Mouse (Mus musculus) T-helper 17 cell (primary cell): ENCODE results near the gene Hipk4.
"Not testable (repeated sequence)": the region's sequence is repeated elsewhere in the genome, so short reads cannot be mapped to it uniquely, and the experiment has no call there.

Experiments
- in situ Hi-C, 2 experiments: fragments of 300-600 bp; cut with MboI, MseI; formaldehyde crosslinking; loops; 1 replicate in 1 of 2; 2 replicates in 1 of 2; pipeline ENCODE4 v1.15.1; 2025; ENCODE audit warnings: high pct_unique_total_duplicates in 2 of 2

Gene Hipk4

DNA sequence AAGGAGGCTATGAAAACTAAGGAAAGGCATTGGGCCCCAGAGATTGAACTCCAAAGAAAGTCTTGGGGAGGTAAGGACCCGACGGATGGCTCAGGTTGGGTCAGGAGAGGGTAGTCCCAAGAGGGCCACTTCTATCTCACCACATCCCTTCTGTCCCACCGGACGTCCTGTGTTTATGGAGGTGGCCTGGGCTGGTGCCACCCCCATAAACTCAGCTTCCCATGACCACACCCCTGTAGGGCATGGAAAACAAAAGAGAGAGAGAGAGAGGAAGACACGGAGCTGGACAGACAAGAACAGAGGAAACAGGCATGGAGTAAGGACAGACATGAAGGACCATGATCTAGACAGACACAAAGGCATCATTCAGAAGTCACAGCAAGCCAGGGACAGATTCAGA lies 29.6 kb upstream of the Hipk4 start:
- in situ Hi-C loops, result no loop called here

DNA sequence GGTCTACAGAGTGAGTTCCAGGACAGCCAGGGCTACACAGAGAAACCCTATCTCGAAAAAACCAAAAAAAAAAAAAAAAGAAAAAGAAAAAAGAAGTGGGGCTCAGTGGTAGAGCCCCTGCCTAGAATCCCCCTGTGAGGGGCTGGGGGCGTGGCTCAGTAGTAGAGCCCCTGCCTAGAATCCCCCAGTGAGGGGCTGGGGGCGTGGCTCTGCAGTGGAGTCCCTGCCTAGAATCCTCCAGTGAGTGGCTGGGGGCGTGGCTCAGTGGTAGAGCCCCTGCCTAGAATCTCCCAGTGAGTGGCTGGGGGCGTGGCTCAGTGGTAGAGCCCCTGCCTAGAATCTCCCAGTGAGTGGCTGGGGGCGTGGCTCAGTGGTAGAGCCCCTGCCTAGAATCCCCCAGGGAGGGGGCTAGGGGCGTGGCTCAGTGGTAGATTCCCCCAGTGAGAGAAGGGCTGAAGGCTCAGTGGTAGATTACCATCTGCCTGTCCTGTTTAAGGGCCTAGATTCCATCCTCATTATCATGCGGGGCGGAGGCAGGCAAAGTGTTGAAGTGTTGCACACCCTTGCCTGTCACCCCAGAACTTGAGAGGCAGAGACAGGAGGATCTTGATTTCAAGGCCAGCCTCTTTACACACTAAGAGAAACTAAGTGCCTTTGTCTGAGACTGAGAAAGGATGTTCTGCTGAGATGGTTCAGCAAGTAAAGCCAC lies 28.3 kb upstream of the Hipk4 start:
- in situ Hi-C loops, result not testable (repeated sequence)

DNA sequence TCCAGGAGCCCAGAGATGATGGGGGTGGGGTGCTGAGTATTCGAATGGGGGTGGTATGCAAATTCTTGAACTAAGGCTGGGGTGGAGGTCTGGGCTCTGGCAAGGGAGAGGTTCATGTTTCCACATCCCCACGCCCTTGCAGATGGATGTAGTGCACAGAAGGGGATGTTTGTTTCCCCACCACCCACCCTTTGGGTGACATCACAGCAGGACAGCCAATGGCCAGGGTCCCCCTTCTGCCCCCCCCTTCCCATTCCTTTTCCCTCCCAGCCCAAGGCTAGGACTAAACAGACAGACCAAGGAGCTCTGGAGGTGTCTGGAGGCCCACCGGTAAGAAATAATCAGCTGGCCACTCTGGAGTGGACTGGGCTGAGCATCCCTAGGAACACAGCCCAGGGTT lies 24.0 kb upstream of the Hipk4 start, which contains the start of gene Prx:
Gene Prx, plus strand, starts transcription at position 289 of the 400 bp plus-strand sequence.
- in situ Hi-C loops, result no loop called here

DNA sequence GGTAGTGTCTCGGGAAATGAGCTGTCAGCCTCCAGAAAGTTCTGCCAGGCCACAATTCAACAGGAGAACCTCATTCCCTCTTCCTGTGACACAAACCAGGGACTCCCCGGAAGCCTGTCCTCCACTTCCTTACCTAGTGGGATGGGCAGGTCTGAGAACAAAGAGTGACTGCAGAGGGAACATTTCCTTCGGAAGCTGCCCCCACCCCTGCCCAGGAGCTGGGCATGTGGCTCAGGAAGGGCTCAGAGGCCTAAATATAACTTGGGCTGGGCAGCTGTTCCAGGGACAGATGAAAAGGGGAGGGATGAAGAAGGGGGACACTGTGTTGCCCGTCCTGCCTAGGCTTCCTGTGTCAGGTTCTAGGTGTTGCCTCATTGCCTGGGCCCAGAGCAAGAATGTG lies 21.4 kb upstream of the Hipk4 start:
- in situ Hi-C loops, result no loop called here

DNA sequence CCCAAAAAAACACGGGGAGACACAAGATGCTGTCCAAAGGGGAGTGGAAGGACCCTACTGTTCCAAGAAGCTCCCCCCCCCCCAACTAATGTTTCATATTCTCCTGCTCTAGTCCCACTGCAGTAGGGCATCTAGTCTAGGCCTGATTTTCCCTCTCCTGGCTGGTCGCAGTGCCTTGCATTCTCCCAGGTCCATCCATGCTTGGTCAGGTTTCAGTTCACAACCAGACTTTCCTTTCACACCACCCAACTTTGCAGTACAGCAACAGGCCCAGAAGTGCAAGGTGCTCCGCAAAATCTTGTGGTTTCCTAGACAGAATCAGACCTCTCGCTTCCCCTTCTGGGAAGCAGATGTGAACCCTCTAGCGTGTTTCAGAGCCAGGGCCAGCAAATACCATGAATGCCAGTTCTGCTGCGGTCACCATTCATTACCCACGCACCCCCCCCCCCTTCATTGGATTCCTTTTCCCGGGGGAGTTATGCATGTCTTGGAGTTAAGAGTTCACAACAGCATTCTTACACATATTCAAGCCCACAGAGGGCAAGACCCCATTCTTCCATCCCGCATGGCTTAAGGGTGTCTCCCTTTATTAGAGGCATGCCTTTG lies 16.2 kb upstream of the Hipk4 start:
- in situ Hi-C loops, result no loop called here

DNA sequence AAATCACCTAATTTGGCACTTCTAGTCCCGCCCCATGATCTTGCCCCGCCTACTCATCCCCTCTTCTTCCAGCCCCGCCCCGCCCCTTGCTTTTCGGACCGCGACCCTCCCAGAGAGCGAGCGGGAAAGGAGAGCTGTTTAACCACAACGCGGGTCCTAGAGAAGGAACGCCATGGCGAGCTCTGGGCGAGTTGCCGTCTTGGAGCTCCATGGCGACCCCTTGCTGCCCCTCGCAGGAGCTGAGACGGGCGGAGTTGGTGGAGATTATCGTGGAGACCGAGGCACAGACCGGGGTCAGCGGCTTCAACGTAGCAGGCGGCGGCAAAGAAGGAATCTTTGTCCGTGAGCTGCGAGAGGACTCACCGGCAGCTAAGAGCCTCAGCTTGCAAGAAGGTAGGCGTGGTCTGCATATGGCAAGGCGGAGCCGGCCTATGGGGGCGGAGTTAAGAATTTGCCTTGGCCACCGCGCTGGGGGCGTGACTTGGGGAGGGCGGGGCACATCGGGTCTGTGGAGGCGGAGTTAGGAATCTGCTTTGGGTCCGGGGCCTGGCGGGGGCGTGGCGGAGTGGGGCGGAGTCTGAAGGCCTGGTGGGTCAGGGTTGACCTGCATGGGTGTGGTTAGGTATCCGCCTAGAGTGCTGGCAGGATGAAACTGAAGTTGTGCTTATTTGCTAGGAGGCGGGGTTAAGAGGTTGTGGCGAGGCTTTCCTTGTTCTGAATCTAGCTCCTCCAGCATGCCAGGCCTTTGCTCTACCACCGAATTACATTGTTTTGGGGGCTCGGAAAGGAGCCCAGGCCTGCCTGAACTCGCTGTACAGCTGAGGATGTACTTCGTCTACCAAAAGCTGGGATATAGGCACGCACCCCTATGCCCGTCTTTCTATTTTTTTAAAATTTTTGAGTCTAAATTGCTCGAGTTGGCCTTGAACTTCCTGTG lies 15.1 kb upstream of the Hipk4 start:
- in situ Hi-C loops, result no loop called here

DNA sequence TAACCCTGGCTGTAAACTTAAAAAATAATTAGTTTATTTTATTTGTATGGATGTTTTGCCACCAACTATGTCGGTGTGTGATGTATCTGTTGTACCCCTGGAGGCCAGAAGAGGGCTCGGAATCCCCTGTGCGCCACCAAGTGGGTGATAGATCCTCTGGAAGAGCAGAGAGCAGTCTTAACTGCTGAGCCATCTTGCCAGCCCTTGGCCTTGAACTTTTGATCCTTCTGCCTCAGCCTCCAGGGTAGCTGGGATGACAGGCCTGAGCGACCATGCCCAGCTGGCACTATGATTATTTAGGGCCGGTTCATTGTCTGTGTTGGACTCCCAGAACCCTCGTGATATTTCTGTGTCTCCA lies 14.4 kb upstream of the Hipk4 start:
- in situ Hi-C loops, result no loop called here

DNA sequence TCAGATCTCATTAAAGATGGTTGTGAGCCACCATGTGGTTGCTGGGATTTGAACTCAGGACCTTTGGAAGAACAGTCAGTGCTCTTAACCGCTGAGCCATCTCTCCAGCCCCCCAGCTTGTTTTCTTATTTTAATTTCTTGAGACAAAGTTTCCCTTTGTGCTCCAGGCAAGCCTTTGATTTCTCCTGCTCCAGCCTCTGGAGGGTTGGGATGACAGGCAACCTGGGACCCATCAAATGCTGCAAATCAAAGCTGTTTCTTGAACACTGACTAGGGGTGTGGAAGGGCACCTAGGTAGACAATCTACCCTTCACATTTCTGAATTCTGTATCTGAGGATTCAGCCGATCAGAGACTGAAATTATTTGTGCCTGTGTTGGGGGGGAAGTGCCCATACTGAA lies 12.3 kb upstream of the Hipk4 start:
- in situ Hi-C loops, result no loop called here

DNA sequence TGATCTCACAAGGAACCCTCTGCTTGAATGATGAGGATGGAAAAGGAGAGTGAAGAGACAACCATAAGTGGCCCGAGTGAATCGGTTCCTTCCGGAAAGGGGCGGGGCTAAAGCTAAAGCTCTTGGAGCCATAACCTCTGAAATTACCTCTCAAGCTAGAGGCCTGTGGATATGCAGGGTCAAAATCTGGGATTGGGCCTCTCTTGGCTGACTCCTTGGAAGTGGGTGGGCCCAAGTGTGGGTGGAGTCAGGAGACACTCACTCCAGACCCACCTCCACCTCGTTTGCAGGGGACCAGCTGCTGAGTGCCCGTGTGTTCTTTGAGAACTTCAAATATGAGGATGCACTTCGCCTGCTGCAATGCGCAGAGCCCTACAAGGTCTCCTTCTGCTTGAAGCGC lies 8.1 kb upstream of the Hipk4 start:
- in situ Hi-C loops, result no loop called here

DNA sequence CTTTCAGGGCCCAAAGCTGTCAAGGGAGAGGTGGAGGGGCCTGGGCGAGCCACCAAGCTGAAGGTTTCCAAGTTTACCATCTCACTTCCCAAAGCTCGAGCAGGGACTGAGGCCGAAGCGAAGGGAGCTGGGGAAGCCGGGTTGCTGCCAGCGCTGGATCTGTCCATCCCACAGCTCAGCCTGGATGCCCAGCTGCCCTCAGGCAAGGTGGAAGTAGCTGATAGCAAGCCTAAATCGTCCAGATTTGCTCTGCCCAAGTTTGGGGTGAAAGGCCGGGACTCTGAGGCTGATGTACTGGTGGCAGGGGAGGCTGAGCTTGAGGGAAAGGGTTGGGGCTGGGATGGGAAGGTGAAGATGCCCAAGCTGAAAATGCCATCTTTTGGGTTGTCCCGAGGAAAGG lies 4.8 kb upstream of the Hipk4 start:
- in situ Hi-C loops, result no loop called here

DNA sequence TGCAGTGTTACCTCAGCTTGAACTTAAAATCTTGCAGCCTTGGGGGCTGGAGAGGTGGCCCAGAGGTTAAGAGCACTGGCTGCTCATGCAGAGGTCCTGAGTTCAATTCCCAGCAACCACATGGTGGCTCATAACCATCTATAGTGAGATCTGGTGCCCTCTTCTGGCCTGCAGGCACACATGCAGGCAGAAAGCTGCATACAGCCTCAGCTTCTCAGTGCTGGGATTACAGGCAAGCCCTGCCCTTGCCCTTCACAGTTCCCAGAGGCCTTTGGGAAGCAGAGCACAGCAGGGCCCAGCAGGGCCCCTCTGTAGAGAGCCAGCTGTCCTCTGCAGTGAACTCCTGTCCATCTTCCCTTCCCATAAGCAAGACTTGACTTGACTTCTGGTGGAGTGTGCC lies 3.0 kb upstream of the Hipk4 start:
- in situ Hi-C loops, result loop anchor here in 1 of 2 experiments (10.0 kb wide), 1 partner anchor 595 kb away; no protein-coding TSS in a partner anchor

DNA sequence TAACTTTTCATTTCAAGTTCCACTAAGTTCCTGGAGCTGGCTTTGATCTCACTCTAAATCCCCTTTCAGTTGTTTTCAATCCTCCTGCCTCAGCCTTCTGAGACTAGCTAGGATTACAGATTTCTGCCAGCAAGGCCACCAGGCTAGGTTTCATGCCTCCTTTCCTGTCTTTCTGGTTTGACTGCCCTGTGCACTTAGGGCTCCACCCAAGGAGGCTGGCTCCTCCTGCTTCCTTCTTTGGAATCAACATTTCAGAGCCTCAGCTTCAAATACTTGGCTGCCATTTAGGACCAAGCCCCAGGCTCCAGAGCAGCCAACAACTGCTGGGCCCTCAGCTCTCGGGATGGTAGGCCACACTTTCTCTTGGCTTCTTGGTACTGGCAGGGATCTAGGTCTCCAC lies 2.5 kb upstream of the Hipk4 start:
- in situ Hi-C loops, result loop anchor here in 1 of 2 experiments (10.0 kb wide), 1 partner anchor 594 kb away; no protein-coding TSS in a partner anchor

DNA sequence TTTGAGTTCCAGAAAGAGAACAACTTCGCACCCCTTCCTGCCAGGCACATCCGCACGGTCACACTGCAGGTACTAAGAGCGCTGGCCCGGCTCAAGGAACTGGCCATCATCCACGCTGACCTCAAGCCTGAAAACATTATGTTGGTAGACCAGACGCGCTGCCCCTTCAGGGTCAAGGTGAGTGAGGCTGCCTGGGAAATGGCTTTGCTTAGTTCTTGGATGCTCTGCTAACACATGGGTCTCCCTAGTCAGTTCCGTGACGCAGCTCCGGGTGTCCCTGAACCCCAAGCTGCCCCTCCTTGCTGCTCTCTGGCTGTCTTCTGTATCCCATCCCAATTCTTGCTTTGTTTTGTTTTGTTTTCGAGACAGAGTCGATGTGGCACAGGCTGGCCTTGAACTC lies 738 bp downstream of the Hipk4 start:
- in situ Hi-C loops, result loop anchor here in 1 of 2 experiments (10.0 kb wide), 1 partner anchor 591 kb away; no protein-coding TSS in a partner anchor

DNA sequence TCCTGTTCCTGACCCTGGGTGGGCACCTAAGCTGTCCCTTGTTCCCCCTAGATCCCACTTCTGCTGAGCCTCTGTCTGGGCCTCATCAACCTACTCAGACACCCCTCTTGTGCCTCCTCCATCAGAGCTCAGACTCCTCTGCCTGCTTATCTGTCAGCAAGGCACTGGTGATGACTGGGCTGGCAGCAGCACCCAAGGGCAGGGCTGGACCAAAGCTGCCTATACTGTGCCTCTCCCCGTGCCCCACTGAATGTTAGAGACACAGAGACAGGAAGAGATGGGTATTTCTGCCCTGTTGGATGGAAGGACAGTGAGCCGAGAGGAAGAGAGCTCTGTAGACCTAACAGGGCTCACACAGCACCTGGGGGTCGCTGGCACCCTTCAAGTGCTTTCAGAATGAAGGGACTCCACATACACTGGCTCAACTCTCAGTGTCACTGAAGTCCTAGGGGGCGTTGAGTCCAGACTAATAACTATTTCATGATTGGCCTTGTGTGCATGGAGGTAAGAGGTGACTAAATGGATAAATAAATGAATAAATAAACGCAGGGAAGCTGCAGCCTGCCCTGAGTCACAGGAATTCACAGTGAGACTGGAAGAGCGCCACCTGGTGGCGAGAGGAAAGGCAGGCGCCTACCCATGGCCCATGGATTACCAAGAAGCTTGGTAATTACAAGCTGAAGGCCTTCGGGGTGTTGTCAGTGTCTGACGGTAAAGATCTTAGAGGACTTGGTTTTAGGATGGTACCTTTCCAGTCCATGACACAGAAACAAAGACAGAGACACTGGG lies 3.2 kb downstream of the Hipk4 start:
- in situ Hi-C loops, result loop anchor here (5.0 to 10.0 kb wide), 3 partner anchors 89 to 589 kb away; no protein-coding TSS in a partner anchor

DNA sequence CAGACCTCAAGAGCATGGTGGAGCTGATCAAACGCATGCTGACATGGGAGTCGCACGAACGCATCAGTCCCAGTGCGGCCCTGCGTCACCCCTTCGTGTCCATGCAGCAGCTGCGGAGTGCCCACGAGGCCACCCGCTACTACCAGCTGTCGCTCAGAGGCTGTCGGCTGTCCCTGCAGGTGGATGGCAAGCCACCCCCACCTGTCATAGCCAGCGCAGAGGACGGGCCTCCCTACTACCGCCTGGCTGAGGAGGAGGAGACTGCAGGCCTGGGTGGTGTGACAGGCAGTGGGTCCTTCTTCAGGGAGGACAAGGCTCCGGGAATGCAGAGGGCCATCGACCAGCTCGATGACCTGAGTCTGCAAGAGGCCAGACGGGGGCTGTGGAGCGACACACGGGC lies 6.0 kb downstream of the Hipk4 start:
- in situ Hi-C loops, result loop anchor here (5.0 to 10.0 kb wide), 3 partner anchors 92 to 586 kb away; no protein-coding TSS in a partner anchor

DNA sequence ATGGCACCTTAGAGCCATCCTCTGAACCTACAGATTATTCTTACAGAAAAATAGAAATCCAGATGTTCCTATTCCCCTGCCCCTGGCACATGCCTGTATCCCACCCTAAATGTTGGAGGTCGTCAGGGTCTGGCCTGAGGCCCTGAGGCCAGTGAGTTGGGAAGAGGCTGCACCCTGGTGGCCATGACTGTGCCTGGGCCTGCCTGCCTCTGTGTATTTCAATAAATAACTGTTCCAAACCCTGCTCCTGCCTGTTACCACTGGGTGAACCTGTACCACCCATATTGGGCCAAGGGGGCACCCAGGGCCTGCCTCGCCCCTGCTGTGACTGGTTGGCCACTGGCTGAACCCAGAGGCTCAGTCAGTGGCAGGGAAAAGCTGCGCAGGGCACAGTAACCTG lies 7.9 kb downstream of the Hipk4 start:
- in situ Hi-C loops, result no loop called here

DNA sequence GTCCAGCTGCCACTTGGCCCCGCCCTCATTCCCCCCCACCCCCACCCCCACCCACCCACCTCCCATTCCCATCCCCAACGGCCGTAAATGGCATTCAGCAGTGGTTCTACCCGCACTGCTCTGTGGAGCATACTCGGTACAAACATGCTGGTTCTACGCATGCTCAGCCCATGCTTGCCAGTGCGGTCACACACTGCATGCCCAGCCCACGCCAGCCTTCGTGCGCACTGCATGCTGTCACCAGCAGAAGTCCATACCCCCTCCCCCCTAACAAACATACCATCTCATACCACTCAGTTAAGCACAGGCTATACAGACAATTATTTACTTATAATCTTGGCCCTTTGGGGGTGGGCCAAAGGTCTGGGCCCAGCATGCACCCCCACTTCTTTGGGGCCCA lies 8.6 kb downstream of the Hipk4 start:
- in situ Hi-C loops, result no loop called here

DNA sequence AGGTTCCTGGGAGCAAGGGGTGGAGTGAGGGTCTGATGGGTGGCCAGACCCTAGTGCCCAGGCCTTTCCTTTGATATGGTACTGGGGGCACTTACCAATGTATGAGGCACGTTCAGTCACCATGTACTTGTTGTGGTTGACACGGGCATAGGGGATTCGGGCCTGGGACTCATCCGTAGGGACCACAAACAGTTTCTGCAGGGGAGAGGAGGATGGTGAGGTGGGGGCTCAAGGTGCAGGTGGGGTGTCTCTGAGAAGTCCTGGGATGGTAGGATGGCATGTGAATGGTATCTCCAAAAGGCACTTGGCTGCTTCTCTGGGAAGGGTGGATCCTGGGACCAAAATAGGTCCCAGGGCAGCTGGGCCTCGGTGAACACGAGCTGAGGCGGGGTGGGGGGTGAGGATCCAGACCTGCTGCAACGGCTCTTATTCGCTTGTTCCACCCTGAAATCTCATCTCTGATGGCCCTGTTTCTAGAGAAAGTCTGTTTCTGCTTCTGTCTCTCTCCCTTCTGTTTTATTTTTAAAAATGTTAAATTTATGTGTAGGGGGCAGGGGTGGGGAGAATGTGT lies 9.5 kb downstream of the Hipk4 start:
- in situ Hi-C loops, result no loop called here

DNA sequence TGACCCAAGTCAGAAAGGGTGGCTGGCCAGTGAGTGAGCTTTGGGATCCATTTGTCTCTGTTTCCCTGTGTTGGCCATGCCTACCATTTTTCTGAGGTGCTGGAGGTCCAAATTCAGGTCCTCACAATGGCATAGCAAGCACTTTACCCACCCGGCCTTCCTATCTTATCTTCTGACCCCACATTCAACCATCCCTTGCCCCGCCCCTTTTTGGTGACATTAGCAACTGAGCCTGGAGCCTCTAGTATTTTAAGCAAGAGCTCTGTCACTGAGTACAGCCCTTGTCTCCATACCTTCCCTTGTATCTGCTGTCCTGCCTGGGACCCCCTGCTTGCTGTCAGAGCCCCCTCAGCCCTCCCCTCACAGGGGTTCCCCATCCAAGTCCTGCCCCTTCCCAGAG lies 12.3 kb downstream of the Hipk4 start:
- in situ Hi-C loops, result no loop called here

DNA sequence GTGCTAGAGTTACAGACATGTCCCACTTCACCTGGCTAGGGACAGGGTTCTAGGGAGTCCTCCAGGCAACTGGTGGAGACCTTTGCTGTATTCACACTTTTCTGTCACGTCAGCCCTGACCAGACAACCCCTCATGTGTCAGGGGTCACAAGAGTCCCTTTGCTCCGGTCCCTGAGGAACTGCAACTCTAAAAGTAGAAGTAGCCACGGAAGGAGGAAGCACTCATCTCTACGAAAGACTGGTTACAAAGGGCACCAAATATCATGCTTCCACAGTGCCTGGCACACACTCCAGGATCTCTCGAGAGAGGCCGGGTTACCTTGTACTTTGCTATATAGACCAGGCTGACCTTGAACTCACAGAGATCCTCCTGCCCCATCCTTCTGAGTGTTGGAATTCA lies 13.6 kb downstream of the Hipk4 start:
- in situ Hi-C loops, result no loop called here

DNA sequence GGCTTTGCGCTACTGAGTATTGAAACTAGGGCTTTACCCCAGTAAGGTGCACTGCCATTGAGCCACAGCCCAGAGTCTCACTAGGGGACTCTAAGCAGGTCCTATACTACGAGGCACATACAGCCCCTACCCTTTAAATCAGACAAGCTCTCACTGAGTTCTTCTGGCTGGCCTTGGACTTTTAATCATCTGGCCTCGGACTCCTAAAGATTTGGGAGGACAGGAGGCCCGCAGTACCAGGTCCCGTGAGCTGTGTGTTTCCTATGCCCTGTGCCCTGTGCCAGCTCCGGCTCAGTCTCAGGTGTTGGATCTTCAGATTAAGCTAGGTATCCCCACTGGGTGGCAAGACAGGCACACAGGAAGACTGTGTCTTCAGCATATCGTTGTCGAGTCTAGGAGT lies 14.9 kb downstream of the Hipk4 start:
- in situ Hi-C loops, result no loop called here
